Mouse (Mus musculus): Measurements from ENCODE around the gene Rps18. TPM values are rescaled to one million over a fixed set of nuclear protein-coding genes. Genes with fewer than 3 reads are reported as not detected.
"Not testable (repeated sequence)": the region's sequence is repeated elsewhere in the genome, so short reads cannot be mapped to it uniquely, and the experiment has no call there.

Rps18 gene
- polyA plus RNA-seq, 1 experiment from 2014 or later: 1,510 TPM

- no peak overlapping the region for H3K4me2 ChIP-seq (ENCODE audit: low read depth, low read length)
- H3K4me1 ChIP-seq (ENCODE audit: insufficient read depth): peaks cover 10% of the 10 kb centered on the region
- WGBS (ENCODE audit: insufficient replicate concordance): 58% methylated on average over 3 of the region's 3 CpGs
- no peak for DNase-seq
- no peak overlapping the region for H3K9ac ChIP-seq (replicated peaks)
- no peak overlapping the region for H3K4me3 ChIP-seq (ENCODE audit: low read depth, low read length)
- H3K27me3 ChIP-seq (ENCODE audit: insufficient read depth, low read length): no peaks in the 10 kb centered on the region
- H3K36me3 ChIP-seq (replicated peaks; ENCODE audit: insufficient read depth, low read length): peaks cover 6% of the 10 kb centered on the region
- TF ChIP-seq CTCF (IDR thresholded peaks at IDR 0.05; ENCODE audit: low read depth) (no peak), EP300 (IDR thresholded peaks at IDR 0.05; ENCODE audit: low read depth) (no peak)
- 0 out of 2 replicates have a peak, but pooled peaks cover 2% of the 10 kb centered on the region for H3K9me3 ChIP-seq (ENCODE audit: low read length)
- H3K27ac ChIP-seq (ENCODE audit: low read depth): no peak overlapping the region
- no peak for ATAC-seq
These were observed 39.9 kb upstream of the Rps18 start for GRCm38 (mm10) chr17:33995651-33996050.

GRCm38 (mm10) chr17:33994959-33995358, 39.2 kb upstream of the Rps18 start:
- H3K27ac ChIP-seq (ENCODE audit: low read depth): no peak overlapping the region
- peaks cover 6% of the 10 kb centered on the region for H3K36me3 ChIP-seq (replicated peaks; ENCODE audit: insufficient read depth, low read length)
- no peak overlapping the region for H3K4me3 ChIP-seq (ENCODE audit: low read depth, low read length)
- 84% methylated on average over 8 of the region's 8 CpGs for WGBS (ENCODE audit: insufficient replicate concordance)
- H3K9me3 ChIP-seq (ENCODE audit: low read length): 0 out of 2 replicates have a peak, but pooled peaks cover 2% of the 10 kb centered on the region
- no peak for DNase-seq
- no peak overlapping the region for H3K4me2 ChIP-seq (ENCODE audit: low read depth, low read length)
- no peak for ATAC-seq
- peaks cover 5% of the 10 kb centered on the region; the same call in 1 of the 2 replicates for H3K4me1 ChIP-seq (ENCODE audit: insufficient read depth)
- no peaks in the 10 kb centered on the region for H3K27me3 ChIP-seq (ENCODE audit: insufficient read depth, low read length)
- TF ChIP-seq EP300 (IDR thresholded peaks at IDR 0.05; ENCODE audit: low read depth) (no peak), CTCF (IDR thresholded peaks at IDR 0.05; ENCODE audit: low read depth) (no peak)
- H3K9ac ChIP-seq (replicated peaks): no peak overlapping the region

- DNase-seq (peak; percentile 73), ATAC-seq (peak; percentile 66)
- peaks cover 6% of the 10 kb centered on the region for H3K36me3 ChIP-seq (replicated peaks; ENCODE audit: insufficient read depth, low read length)
- TF ChIP-seq CTCF (IDR thresholded peaks at IDR 0.05; ENCODE audit: low read depth) (peak; percentile 88), EP300 (IDR thresholded peaks at IDR 0.05; ENCODE audit: low read depth) (no peak)
- H3K4me3 ChIP-seq (ENCODE audit: low read depth, low read length): no peak overlapping the region
- no peaks in the 10 kb centered on the region for H3K27me3 ChIP-seq (ENCODE audit: insufficient read depth, low read length)
- no peaks in the 10 kb centered on the region for H3K4me1 ChIP-seq (ENCODE audit: insufficient read depth)
- 0 out of 2 replicates have a peak, but pooled peaks cover 2% of the 10 kb centered on the region for H3K9me3 ChIP-seq (ENCODE audit: low read length)
- WGBS (ENCODE audit: insufficient replicate concordance): 29% methylated on average over 10 of the region's 10 CpGs
- no peak overlapping the region for H3K27ac ChIP-seq (ENCODE audit: low read depth)
- no peak overlapping the region for H3K4me2 ChIP-seq (ENCODE audit: low read depth, low read length)
- H3K9ac ChIP-seq (replicated peaks): no peak overlapping the region
These were observed 36.2 kb upstream of the Rps18 start for GRCm38 (mm10) chr17:33991788-33992664.

- DNase-seq: peak; percentile 78
- not testable (repeated sequence) for ATAC-seq; H3K27ac ChIP-seq (ENCODE audit: low read depth)
These were observed 26.3 kb upstream of the Rps18 start for GRCm38 (mm10) chr17:33982136-33982535.

GRCm38 (mm10) chr17:33981192-33981909, 25.6 kb upstream of the Rps18 start:
- H3K4me1 ChIP-seq (ENCODE audit: insufficient read depth): peaks cover 26% of the 10 kb centered on the region
- H3K4me3 ChIP-seq (ENCODE audit: low read depth, low read length): peak overlapping the region; percentile 51
- DNase-seq: peak; percentile 93
- not testable (repeated sequence) for H3K27me3 ChIP-seq (ENCODE audit: insufficient read depth, low read length); H3K9me3 ChIP-seq (ENCODE audit: low read length); H3K36me3 ChIP-seq (replicated peaks; ENCODE audit: insufficient read depth, low read length)
- peak; percentile 71 for ATAC-seq
- H3K27ac ChIP-seq (ENCODE audit: low read depth): peak overlapping the region; percentile 91
- peak overlapping the region; percentile 74 for H3K4me2 ChIP-seq (ENCODE audit: low read depth, low read length)
- peak overlapping the region; percentile 59; the same call in 1 of the 2 replicates for H3K9ac ChIP-seq (replicated peaks)
- WGBS (ENCODE audit: insufficient replicate concordance): under 1% methylated on average over 27 of the region's 27 CpGs
- TF ChIP-seq CTCF (IDR thresholded peaks at IDR 0.05; ENCODE audit: low read depth) (peak; percentile 85), EP300 (IDR thresholded peaks at IDR 0.05; ENCODE audit: low read depth) (peak; percentile 65; the same call in 1 of the 2 replicates)

More at GRCm38 (mm10) chr17:33982136-33982535, 26.3 kb upstream of the Rps18 start:
- H3K9ac ChIP-seq (replicated peaks); H3K9me3 ChIP-seq (ENCODE audit: low read length); H3K36me3 ChIP-seq (replicated peaks; ENCODE audit: insufficient read depth, low read length); H3K4me3 ChIP-seq (ENCODE audit: low read depth, low read length); H3K27me3 ChIP-seq (ENCODE audit: insufficient read depth, low read length): not testable (repeated sequence)
- Histone ChIP-seq H3K4me1 (ENCODE audit: insufficient read depth) (peaks cover 26% of the 10 kb centered on the region), H3K4me2 (ENCODE audit: low read depth, low read length) (peak overlapping the region; percentile 74)
- 4% methylated on average over 8 of the region's 8 CpGs for WGBS (ENCODE audit: insufficient replicate concordance)
- TF ChIP-seq CTCF (IDR thresholded peaks at IDR 0.05; ENCODE audit: low read depth): peak; percentile 96
